Mouse (Mus musculus): ENCODE measurements around the gene Lmo1.

DNA sequence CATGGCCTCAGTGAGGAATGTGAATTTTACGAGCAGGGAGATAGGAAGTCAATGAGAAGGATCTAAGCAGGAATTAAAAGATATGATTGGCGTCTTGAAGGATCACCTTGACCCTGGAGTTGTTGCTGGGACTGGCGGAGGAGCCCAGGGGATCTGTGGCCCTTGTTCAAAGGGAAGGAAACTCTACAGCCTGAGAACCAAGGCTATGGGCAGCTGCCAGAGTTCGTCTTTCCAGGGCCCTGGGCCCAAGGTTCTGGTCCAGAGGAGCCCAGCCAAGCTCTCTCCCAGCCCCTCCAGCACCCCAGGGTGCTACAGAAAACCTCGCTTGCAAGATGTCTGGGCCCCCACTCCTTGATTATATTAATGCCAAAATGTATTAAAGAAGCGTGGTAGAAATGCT is 21.0 kb upstream of the Lmo1 start:
- TF ChIP-seq CTCF (IDR thresholded peaks at IDR 0.05; ENCODE audit: control insufficient read depth, insufficient read depth, low read length) = no peak
- TF ChIP-seq POLR2A (IDR thresholded peaks at IDR 0.05; ENCODE audit: borderline replicate concordance, control insufficient read depth, low read depth, low read length) = no peak
